Mouse (Mus musculus): ENCODE measurements at regions not wholly inside any gene's neighbourhood (a gene's known extent, or its start where the extent isn't known, plus 50 kb on each side); places are given as distances from the start of the nearest gene placed in this dataset.

GRCm38 (mm10) chr3:40179726-40180317, 351.3 kb upstream of the Intu start:
- no peak for TF ChIP-seq POLR2A (IDR thresholded peaks at IDR 0.05; ENCODE audit: low read depth, low read length)
- TF ChIP-seq CTCF (IDR thresholded peaks at IDR 0.05; ENCODE audit: extremely low read depth, insufficient read depth, insufficient read length, insufficient replicate concordance) = no peak

Measured in spleen, adult 2 months (tissue).